In genomic region chr19:8821146-8821545, GRCm38 (mm10) we compare ENCODE assay signal across 8 mouse cellular contexts. TPM values are rescaled to one million over a fixed set of nuclear protein-coding genes. Genes with fewer than 3 reads are reported as not detected.
DNase-seq lines count a peak whose midpoint lies in the region; ATAC-seq and TF ChIP-seq lines count a peak whose summit lies in the region.

No protein-coding gene starts in this region.

- no peak for TF ChIP-seq CTCF in spleen, adult 2 months (IDR thresholded peaks at IDR 0.05; ENCODE audit: extremely low read depth, insufficient read depth, insufficient read length, insufficient replicate concordance)

- H3K9ac ChIP-seq in liver, embryonic 11.5 days (ENCODE audit: low read depth, low read length): peak overlapping the region; percentile 98

- peaks cover 27% of the 10 kb centered on the region for H3K36me3 ChIP-seq in spleen, adult 2 months (ENCODE audit: control insufficient read depth, insufficient read depth, low read length)
- H3K36me3 ChIP-seq in hindbrain, embryonic 10.5 days: peaks cover 54% of the 10 kb centered on the region
- peaks cover 33% of the 10 kb centered on the region for H3K36me3 ChIP-seq in liver, embryonic 11.5 days (ENCODE audit: control insufficient read depth, insufficient read depth, low read length)

- no peak for ATAC-seq in liver, embryonic 11.5 days (replicated peaks; ENCODE audit: low FRiP score)

- H3K4me1 ChIP-seq in spleen, adult 2 months (ENCODE audit: control insufficient read depth, insufficient read depth, insufficient read length): peaks cover 7% of the 10 kb centered on the region
- peaks cover 43% of the 10 kb centered on the region for H3K4me1 ChIP-seq in hindbrain, embryonic 10.5 days (replicated peaks)
- peaks cover 21% of the 10 kb centered on the region for H3K4me1 ChIP-seq in liver, embryonic 11.5 days (replicated peaks; ENCODE audit: control insufficient read depth, insufficient read depth, low read length)

- no peaks in the 10 kb centered on the region for H3K9me3 ChIP-seq in hindbrain, embryonic 10.5 days
- H3K9me3 ChIP-seq in liver, embryonic 11.5 days (ENCODE audit: control insufficient read depth, low read length): no peaks in the 10 kb centered on the region

- H3K4me3 ChIP-seq in spleen, adult 2 months (ENCODE audit: extremely low read depth, insufficient read depth, insufficient read length): peak overlapping the region; percentile 91
- H3K4me3 ChIP-seq in hindbrain, embryonic 10.5 days: peak overlapping the region; percentile 100
- peak overlapping the region; percentile 100 for H3K4me3 ChIP-seq in liver, embryonic 11.5 days (ENCODE audit: low read depth, low read length)

- H3K27ac ChIP-seq in spleen, adult 2 months (ENCODE audit: insufficient read depth, low read length): peak overlapping the region; percentile 98
- peak overlapping the region; percentile 98 for H3K27ac ChIP-seq in hindbrain, embryonic 10.5 days
- peak overlapping the region; percentile 98 for H3K27ac ChIP-seq in liver, embryonic 11.5 days (ENCODE audit: low read depth, low read length)

- no peaks in the 10 kb centered on the region for H3K27me3 ChIP-seq in spleen, adult 2 months (ENCODE audit: control insufficient read depth, insufficient read depth, low read length)
- H3K27me3 ChIP-seq in hindbrain, embryonic 10.5 days (ENCODE audit: insufficient read depth, poor library complexity, severe bottlenecking): no peaks in the 10 kb centered on the region
- H3K27me3 ChIP-seq in liver, embryonic 11.5 days (replicated peaks; ENCODE audit: control insufficient read depth, insufficient read depth, low read length): no peaks in the 10 kb centered on the region

- no peak for DNase-seq in spleen, adult 2 months (ENCODE audit: low read depth in 1 of 2, low spot score in 2 of 2)
- no peak for DNase-seq in spleen, adult 18-20 months
- no peak for DNase-seq in hindbrain, embryonic 10.5 days (ENCODE audit: low spot score)
- DNase-seq in liver, embryonic 11.5 days (ENCODE audit: low spot score): no peak
- DNase-seq in yolk sac, embryonic 10.5 days (ENCODE audit: low spot score): peak; percentile 42
- no peak for DNase-seq in urinary bladder, postnatal 10 days (ENCODE audit: low spot score)
- no peak for DNase-seq in layer of hippocampus, adult 11-12 months (ENCODE audit: low spot score)
- DNase-seq in embryo, embryonic 10.5 days (ENCODE audit: low spot score): no peak

- peak overlapping the region; percentile 93 for H3K4me2 ChIP-seq in liver, embryonic 11.5 days

- TF ChIP-seq POLR2A in spleen, adult 2 months (IDR thresholded peaks at IDR 0.05; ENCODE audit: low read depth, low read length): no peak

- WGBS in spleen, adult 2 months: under 1% methylated on average over 7 of the region's 7 CpGs
- 4% methylated on average over 7 of the region's 7 CpGs for WGBS in hindbrain, embryonic 10.5 days
- whole genome bisulfite sequencing in liver, embryonic 11.5 days: under 1% methylated on average over 7 of the region's 7 CpGs

RNA-seq across cellular contexts. Expression of gene Hnrnpul2, which starts 1.3 kb away (rescaled TPM):
- 22.0 and 25.4 TPM in 2 replicates for polyA plus RNA-seq in spleen, adult 2 months (2012; rRNA removed)
- 4.1 and 4.5 TPM in 2 replicates for polyA plus RNA-seq in hindbrain, embryonic 10.5 days (2016; fragmentation: Nextera tagmentation; extraction: Ambion mirVana)
- 5.5 and 6.4 TPM in 2 replicates for polyA plus RNA-seq in liver, embryonic 11.5 days (2014; fragmentation: Nextera tagmentation; extraction: Ambion mirVana)

RNA-seq across cellular contexts. Expression of gene Ttc9c, which starts 2.0 kb away (rescaled TPM):
- polyA plus RNA-seq in spleen, adult 2 months (2012; rRNA removed): 13.2 and 14.2 TPM in 2 replicates
- 52.0 and 67.5 TPM in 2 replicates for polyA plus RNA-seq in hindbrain, embryonic 10.5 days (2016; fragmentation: Nextera tagmentation; extraction: Ambion mirVana)
- 43.8 and 46.8 TPM in 2 replicates for polyA plus RNA-seq in liver, embryonic 11.5 days (2014; fragmentation: Nextera tagmentation; extraction: Ambion mirVana)

RNA-seq across cellular contexts. Expression of gene AC129217.1, which starts 8.4 kb away (rescaled TPM):
- polyA plus RNA-seq in spleen, adult 2 months (2012; rRNA removed): not detected in 2 replicates
- 0.31 TPM in 1 of 2 replicates, not detected in the other for polyA plus RNA-seq in hindbrain, embryonic 10.5 days (2016; fragmentation: Nextera tagmentation; extraction: Ambion mirVana)
- 0.40 TPM in 1 of 2 replicates, not detected in the other for polyA plus RNA-seq in liver, embryonic 11.5 days (2014; fragmentation: Nextera tagmentation; extraction: Ambion mirVana)

RNA-seq across cellular contexts. Expression of gene Bscl2, which starts 16.1 kb away (rescaled TPM):
- 91.7 and 116 TPM in 2 replicates for polyA plus RNA-seq in spleen, adult 2 months (2012; rRNA removed)
- 55.8 and 64.3 TPM in 2 replicates for polyA plus RNA-seq in hindbrain, embryonic 10.5 days (2016; fragmentation: Nextera tagmentation; extraction: Ambion mirVana)
- 52.7 and 52.9 TPM in 2 replicates for polyA plus RNA-seq in liver, embryonic 11.5 days (2014; fragmentation: Nextera tagmentation; extraction: Ambion mirVana)

RNA-seq across cellular contexts. Expression of gene Gng3, which starts 17.8 kb away (rescaled TPM):
- 0.05 and 0.09 TPM in 2 replicates for polyA plus RNA-seq in spleen, adult 2 months (2012; rRNA removed)
- polyA plus RNA-seq in hindbrain, embryonic 10.5 days (2016; fragmentation: Nextera tagmentation; extraction: Ambion mirVana): 66.7 and 140 TPM in 2 replicates
- 2.1 and 2.3 TPM in 2 replicates for polyA plus RNA-seq in liver, embryonic 11.5 days (2014; fragmentation: Nextera tagmentation; extraction: Ambion mirVana)
